Mouse (Mus musculus) forebrain, embryonic 11.5 days (tissue): ENCODE data around the gene Ccnd1. TPM values are rescaled to one million over a fixed set of nuclear protein-coding genes. Genes with fewer than 3 reads are reported as not detected.

Experiments
- ATAC-seq: fragments of 200-750 bp; cut with Nextera tagmentation; replicated peaks from 2 replicates; pipeline ENCODE4 v1.8.0; 2017; ENCODE audit warnings: moderate TSS enrichment; ENCODE audit not compliant: low FRiP score
- DNase-seq: peaks from one replicate; pipeline ENCODE4 v3.0.0-alpha.2; 2017; ENCODE audit warnings: low spot score
- H3K27ac ChIP-seq: fragments of 300-500 bp; sonication (generic); 2 replicates; pipeline ENCODE4 v1.5.1; 2014; ENCODE audit warnings: low read depth, low read length
- H3K27me3 ChIP-seq: fragments of 300-500 bp; sonication (generic); 2 replicates; pipeline ENCODE4 v1.6.1; 2014; ENCODE audit warnings: mild to moderate bottlenecking, low read length, mixed read lengths; ENCODE audit not compliant: control insufficient read depth, insufficient read depth
- H3K36me3 ChIP-seq: fragments of 300-500 bp; sonication (generic); 2 replicates; pipeline ENCODE4 v1.6.1; 2014; ENCODE audit warnings: mild to moderate bottlenecking, low read length, moderate library complexity, mixed read lengths; ENCODE audit not compliant: control insufficient read depth, insufficient read depth
- H3K4me1 ChIP-seq: fragments of 300-500 bp; sonication (generic); replicated peaks from 2 replicates; pipeline ENCODE4 v1.6.1; 2014; ENCODE audit warnings: low read length, mixed read lengths; ENCODE audit not compliant: control insufficient read depth, insufficient read depth
- H3K4me2 ChIP-seq: fragments of 300-500 bp; sonication (generic); 2 replicates; pipeline ENCODE4 v1.6.1; 2014; ENCODE audit warnings: low read depth, mild to moderate bottlenecking, low read length, moderate library complexity, mixed read lengths; ENCODE audit not compliant: severe bottlenecking
- H3K4me3 ChIP-seq: fragments of 300-500 bp; sonication (generic); 2 replicates; pipeline ENCODE4 v1.5.1; 2014; ENCODE audit warnings: low read depth, low read length
- H3K9ac ChIP-seq: fragments of 300-500 bp; sonication (generic); 2 replicates; pipeline ENCODE4 v1.6.1; 2014; ENCODE audit warnings: low read length
- H3K9me3 ChIP-seq: fragments of 300-500 bp; sonication (generic); 2 replicates; pipeline ENCODE4 v1.6.1; 2016; ENCODE audit warnings: low read length, mixed read lengths; ENCODE audit not compliant: control insufficient read depth
- WGBS: fragments of 180-500 bp; shearing (Covaris S2); extraction: QIAGEN DNeasy Blood & Tissue Kit; methylation state at CpG from one replicate; pipeline ENCODE4 v1.1.7; 2014; 5-methylcytosine and 5-hydroxymethylcytosine counted together
- polyA plus RNA-seq: library from polyadenylated mRNA; unstranded; fragments of >200 nt; fragmentation: Nextera tagmentation; extraction: Ambion mirVana; gene quantifications from 2 replicates; pipeline ENCODE4 v1.2.1, GENCODE M21; 2014

Ccnd1 gene
- polyA plus RNA-seq, 1 experiment from 2014 or later, result 238 TPM

DNA sequence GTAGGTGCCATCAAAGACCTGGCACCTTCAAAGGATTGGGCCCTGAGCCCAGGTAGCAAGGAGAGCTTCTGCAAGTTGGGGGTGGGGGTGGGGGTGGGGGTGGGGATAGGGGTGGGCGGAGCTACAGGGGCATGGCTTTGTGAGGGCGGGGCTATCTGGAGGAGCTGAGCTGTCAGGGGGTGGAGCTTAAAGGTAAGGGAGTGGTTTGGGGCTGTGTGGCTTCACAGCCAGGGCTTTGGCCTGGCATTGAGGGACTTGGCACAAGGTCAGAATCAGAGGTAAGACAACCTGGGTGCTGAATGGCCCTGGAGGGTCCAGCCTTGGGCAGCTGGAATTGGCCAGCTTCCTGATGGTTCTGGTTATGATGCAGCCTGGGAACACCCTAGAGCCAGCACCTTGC lies 32.0 kb upstream of the Ccnd1 start:
- no peak overlapping the region for H3K4me3 ChIP-seq
- no peak overlapping the region for H3K4me2 ChIP-seq
- H3K9ac ChIP-seq, result no peak overlapping the region
- WGBS, result 48% methylated on average over 2 of the region's 2 CpGs
- no peak for ATAC-seq
- no peaks in the 10 kb centered on the region for H3K4me1 ChIP-seq
- DNase-seq, result no peak
- H3K36me3 ChIP-seq, result no peaks in the 10 kb centered on the region
- no peaks in the 10 kb centered on the region for H3K27me3 ChIP-seq
- no peak overlapping the region for H3K27ac ChIP-seq
- H3K9me3 ChIP-seq, result no peaks in the 10 kb centered on the region

DNA sequence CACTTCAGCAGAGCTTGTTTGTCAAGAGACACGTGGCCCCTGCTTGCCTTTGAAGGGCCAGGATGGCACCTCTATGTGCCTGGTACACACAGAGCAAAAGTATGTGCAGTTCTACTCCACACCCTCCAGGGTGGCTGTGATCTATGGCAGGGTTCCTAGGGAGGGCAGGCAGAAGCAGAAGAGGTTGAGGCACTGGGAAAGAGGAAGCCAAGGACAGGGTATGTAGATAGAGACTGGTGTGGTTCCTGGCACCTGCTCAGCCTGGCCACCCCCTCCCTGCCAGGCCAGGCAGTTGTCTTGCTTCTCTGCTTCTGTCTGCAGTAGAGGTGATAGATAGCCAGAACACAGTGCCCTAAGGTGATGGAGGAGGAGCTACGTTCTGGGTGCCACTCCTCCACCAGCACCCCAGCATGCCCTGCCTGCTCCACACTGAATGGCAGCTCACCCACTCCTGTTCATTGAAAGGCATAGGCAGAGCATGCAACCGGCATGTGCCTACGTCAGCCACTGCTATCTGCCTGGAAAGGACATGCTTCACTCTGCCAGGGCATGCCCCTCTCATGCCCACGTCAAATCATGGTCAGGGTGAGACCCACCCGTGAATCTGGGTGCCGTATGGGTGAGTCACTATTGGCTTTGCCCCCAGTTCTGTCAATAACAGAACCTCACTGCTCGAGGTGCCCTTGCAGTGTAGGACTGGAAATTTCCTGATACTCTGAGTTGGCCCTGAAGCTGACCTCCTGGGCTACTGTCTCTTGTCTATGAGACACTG lies 31.5 kb upstream of the Ccnd1 start:
- no peak for ATAC-seq
- Histone ChIP-seq H3K9me3 (no peaks in the 10 kb centered on the region), H3K36me3 (no peaks in the 10 kb centered on the region), H3K4me3 (no peak overlapping the region), H3K4me2 (no peak overlapping the region), H3K4me1 (no peaks in the 10 kb centered on the region), H3K9ac (no peak overlapping the region), H3K27me3 (no peaks in the 10 kb centered on the region), H3K27ac (no peak overlapping the region)
- DNase-seq, result no peak
- WGBS, result 73% methylated on average over 8 of the region's 8 CpGs

DNA sequence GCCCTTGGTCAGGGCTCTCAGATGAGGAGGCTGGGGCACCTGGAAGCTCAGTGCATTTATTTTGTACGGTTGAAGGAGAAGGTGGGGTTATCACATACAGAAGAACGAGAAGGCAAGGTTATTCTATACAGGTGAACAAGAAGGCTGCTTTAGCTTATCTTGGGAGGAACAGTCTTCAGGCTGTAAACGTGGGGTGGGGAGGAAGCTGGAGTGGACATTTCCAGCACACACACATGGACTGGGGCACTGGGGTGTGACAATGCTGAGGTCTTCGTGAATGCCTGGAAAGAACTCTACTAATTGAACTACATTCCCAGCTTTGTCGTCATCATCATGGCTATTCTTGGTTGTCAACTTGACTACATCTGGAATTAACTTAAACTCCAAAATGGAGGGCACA lies 26.2 kb upstream of the Ccnd1 start:
- no peak overlapping the region for H3K27ac ChIP-seq
- ATAC-seq, result no peak
- H3K4me3 ChIP-seq, result no peak overlapping the region
- H3K36me3 ChIP-seq, result no peaks in the 10 kb centered on the region
- no peak for DNase-seq
- no peak overlapping the region for H3K4me2 ChIP-seq
- H3K27me3 ChIP-seq, result no peaks in the 10 kb centered on the region
- no peaks in the 10 kb centered on the region for H3K4me1 ChIP-seq
- no peak overlapping the region for H3K9ac ChIP-seq
- WGBS, result 78% methylated on average over 5 of the region's 5 CpGs
- H3K9me3 ChIP-seq, result no peaks in the 10 kb centered on the region

DNA sequence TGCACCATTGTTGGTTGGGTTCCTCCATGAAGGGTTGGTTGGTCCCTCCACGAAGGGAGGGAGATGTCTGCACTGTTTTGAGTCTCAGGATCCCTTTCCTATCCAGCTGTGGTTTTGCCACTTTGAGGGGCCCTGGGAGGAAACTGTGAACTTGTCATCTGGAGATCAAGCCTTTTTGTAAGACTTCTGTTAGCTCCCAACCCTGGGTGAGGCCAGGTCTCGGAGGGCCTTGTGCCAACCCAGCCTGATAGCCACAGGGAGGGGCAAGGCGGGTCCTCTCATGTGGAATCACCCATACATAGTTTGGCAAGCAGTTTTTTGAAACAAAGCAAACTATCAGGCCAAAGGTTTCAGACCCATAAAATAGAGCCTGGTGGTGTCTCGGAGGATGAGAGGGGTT lies 24.6 kb upstream of the Ccnd1 start:
- DNase-seq (no peak), ATAC-seq (no peak)
- Histone ChIP-seq H3K27ac (no peak overlapping the region), H3K27me3 (no peaks in the 10 kb centered on the region), H3K36me3 (no peaks in the 10 kb centered on the region), H3K4me3 (no peak overlapping the region), H3K4me1 (no peaks in the 10 kb centered on the region), H3K9ac (no peak overlapping the region), H3K4me2 (no peak overlapping the region), H3K9me3 (no peaks in the 10 kb centered on the region)
- 83% methylated on average over 4 of the region's 4 CpGs for WGBS

DNA sequence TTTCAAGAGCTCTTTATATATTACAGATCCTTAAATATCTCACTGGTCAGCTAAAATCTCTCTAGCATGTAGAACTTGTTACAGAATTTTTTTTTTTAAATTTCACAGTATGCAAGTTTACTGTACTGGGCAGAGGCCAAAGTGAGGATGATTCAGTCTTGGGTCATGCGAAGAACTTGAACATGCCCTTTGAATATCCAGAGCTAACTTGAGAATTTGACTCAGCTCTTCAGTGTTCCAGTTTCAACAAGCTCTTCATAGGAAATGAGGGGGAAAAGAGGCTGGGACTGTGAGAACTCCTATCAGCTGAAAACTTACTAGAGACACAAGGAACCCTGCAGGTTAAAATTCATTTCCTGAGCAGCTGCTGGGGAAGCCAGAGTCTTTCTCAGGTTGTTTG lies 24.2 kb upstream of the Ccnd1 start:
- no peak for DNase-seq
- H3K4me1 ChIP-seq, result no peaks in the 10 kb centered on the region
- H3K4me3 ChIP-seq, result no peak overlapping the region
- H3K27me3 ChIP-seq, result no peaks in the 10 kb centered on the region
- H3K9me3 ChIP-seq, result no peaks in the 10 kb centered on the region
- H3K36me3 ChIP-seq, result no peaks in the 10 kb centered on the region
- no peak overlapping the region for H3K27ac ChIP-seq
- H3K4me2 ChIP-seq, result no peak overlapping the region
- H3K9ac ChIP-seq, result no peak overlapping the region
- no peak for ATAC-seq
- WGBS, result 95% methylated on average over 1 of the region's 1 CpGs

DNA sequence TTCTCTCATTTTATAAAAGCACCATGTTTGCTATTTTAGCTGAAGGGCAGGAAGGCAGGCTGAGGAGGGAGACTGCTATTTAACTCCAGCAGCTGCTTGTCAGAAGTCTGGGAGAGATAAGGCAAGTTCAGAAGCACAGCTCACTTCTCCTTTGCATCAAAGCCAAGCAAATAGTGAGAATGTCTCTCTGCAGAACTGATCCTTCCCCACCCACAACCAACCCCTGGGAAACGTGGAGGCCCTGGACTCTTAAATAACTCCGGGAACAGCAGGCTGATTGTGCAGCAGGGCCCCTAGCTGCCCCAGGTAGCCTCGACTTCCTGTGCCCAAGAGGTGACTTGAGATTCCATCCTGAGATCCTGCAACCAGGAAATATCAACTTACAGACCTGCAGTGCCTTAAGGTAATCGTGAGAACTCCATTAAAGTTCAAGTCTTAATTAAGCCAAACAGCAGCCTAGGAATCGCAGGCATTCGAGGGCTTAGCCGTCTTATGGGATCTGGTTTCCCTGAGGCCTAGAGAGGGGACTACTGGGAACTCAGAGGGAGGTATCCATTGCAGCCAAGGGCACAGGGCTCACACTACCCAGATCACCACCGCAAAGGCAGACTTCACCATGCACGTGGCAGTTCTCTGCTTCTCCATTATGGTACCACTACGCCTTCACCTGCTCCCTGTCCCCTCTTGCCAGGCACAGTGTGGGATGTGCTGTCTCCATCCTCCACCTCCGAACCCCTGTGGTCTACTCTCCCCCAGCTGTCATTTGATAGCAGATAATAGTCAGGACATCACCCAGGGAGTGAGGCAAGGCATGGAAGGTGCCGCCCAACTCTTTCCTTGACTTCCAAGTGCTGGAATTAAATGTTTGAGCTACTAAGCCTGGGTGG lies 19.0 kb upstream of the Ccnd1 start:
- WGBS, result 58% methylated on average over 12 of the region's 12 CpGs
- ATAC-seq (no peak), DNase-seq (no peak)
- no peak overlapping the region for H3K4me2 ChIP-seq
- no peaks in the 10 kb centered on the region for H3K36me3 ChIP-seq
- H3K4me1 ChIP-seq, result no peaks in the 10 kb centered on the region
- H3K27me3 ChIP-seq, result no peaks in the 10 kb centered on the region
- no peak overlapping the region for H3K4me3 ChIP-seq
- no peak overlapping the region for H3K9ac ChIP-seq
- H3K27ac ChIP-seq, result no peak overlapping the region
- no peaks in the 10 kb centered on the region for H3K9me3 ChIP-seq

DNA sequence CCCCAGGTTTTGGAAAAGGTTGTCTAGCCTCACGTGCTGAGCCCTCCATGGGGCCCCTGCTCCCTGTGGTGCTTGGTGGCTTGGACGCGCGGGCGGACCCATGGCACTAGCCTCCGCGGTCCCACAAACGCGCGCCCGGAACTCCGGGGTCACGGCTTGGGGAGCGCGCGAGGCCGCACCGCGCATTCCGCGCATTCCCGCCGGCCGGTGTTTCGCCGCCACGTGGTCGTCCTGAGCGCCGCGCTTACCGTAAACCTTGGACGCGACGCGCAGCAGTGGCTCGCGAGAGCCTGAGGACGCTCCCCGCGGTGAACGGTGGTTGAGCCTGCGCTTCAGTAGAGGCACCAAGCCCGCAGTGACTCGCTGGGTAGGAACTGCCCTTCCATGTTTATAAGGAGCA lies 3.5 kb upstream of the Ccnd1 start:
- Histone ChIP-seq H3K36me3 (no peaks in the 10 kb centered on the region), H3K27me3 (no peaks in the 10 kb centered on the region), H3K9me3 (no peaks in the 10 kb centered on the region), H3K27ac (peak overlapping the region; percentile 98; the same call in 1 of the 2 replicates), H3K9ac (peak overlapping the region; percentile 64), H3K4me1 (peaks cover 14% of the 10 kb centered on the region), H3K4me3 (peak overlapping the region; percentile 80), H3K4me2 (peak overlapping the region; percentile 61)
- DNase-seq (peak; percentile 92), ATAC-seq (peak; percentile 3; the same call in 1 of the 2 replicates)
- WGBS, result under 1% methylated on average over 45 of the region's 45 CpGs

DNA sequence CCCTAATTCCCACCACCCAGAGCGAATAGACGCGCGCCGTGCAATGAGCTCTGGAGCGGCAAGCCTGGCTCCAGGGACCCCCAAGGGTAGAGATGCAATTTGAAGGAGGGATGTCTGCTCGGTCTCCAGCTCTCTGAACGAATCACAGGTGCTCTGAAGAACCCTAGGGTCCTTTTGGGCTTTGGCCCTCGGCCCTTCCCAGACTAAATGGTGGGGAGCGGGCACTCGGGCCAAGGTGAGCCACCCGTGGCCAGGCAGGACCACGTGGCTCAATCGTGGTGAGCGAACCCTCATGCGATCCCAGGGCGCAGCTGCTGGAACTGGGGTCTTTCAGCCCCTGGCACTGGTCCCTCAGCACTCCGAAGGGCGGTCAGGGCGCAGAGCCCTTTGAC lies 3.0 kb upstream of the Ccnd1 start:
- H3K27ac ChIP-seq, result peak overlapping the region; percentile 98
- H3K4me1 ChIP-seq, result peaks cover 14% of the 10 kb centered on the region
- under 1% methylated on average over 20 of the region's 20 CpGs for WGBS
- H3K36me3 ChIP-seq, result no peaks in the 10 kb centered on the region
- peak overlapping the region; percentile 61 for H3K4me2 ChIP-seq
- DNase-seq, result peak; percentile 72
- no peak for ATAC-seq
- peak overlapping the region; percentile 80 for H3K4me3 ChIP-seq
- H3K27me3 ChIP-seq, result no peaks in the 10 kb centered on the region
- peak overlapping the region; percentile 64 for H3K9ac ChIP-seq
- no peaks in the 10 kb centered on the region for H3K9me3 ChIP-seq
